Mouse (Mus musculus): ENCODE results near the gene Ppy.

GRCm38 (mm10) chr11:102083193-102083592 is 17.9 kb downstream of the Ppy start:
- TF ChIP-seq EP300 (IDR thresholded peaks at IDR 0.05; ENCODE audit: low read depth): no peak
- TF ChIP-seq CTCF (IDR thresholded peaks at IDR 0.05; ENCODE audit: low read depth): no peak
